Mouse (Mus musculus): Measurements from ENCODE around the gene Trim67. TPM values are rescaled to one million over a fixed set of nuclear protein-coding genes. Genes with fewer than 3 reads are reported as not detected.

Trim67 gene
- total RNA-seq (2021) (1 to 10 TPM; 1.4 to 3.5 TPM), polyA plus RNA-seq (2012; rRNA removed) (0.52 and 1.0 TPM in 2 replicates)
- long read RNA-seq = 0 reads

DNA sequence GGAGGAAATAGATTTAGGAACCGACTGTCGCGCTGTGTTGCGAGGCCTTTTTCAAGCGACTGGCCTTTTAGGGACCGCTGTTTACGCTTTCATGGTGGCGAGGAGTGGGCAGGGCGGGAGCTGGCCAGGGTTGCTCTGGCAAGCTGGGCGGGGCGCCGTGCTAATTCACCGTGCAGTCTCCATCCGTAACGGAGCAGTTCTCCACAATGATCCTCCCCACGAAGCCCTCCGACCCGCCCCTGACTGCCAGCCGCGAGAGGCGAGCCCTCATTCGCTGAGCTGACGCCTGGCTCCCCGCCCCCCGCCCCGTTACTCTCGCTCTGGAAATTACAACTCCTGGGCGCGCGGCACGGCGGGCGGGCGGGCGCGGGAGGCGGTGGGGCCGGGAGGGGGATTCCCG is at the start of gene Trim67:
Gene Trim67 (plus strand): TSS at position 385 of the 400 bp plus-strand sequence.
- DNase-seq = peak; percentile 62

DNA sequence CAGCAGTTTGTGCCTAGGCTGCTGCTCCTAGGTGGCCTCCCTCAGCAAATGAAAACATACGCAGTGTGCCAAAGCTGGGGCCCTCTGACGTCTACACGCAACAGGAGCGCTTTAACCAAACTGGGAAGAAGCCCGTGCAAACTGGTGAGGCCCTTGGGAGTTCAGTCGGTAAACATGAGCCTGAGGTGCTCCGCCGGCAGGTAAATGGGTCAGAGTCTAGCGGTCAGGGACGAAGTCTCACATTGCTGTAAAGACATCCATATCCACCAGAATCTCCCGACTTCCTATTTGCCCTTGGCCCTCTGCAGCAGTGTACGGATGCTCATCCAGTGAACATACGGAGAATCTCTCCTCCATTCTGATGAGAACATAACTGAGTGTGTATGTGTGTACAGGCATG is 46.2 kb upstream of the Trim67 start:
- DNase-seq = no peak

DNA sequence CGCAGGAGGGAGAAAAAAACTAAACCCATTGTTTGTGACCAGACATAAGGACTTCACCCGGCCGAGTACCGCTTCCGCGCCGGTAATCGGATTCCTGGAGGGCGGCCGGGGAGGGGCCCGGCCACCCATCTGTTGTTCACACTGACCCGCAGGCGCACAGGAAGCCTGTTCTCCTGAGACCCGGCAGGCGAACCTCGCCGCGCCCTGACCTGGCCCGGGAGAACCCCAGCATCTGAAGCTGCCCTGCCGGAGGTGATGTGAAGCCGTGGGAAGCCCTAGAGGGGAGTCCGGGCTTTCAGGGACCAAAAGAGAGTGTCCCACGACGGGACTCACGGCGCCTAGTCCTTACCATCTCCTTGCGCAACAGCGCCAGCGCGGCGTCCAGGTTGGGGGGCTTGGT is 41.7 kb upstream of the Trim67 start:
- no peak for DNase-seq

DNA sequence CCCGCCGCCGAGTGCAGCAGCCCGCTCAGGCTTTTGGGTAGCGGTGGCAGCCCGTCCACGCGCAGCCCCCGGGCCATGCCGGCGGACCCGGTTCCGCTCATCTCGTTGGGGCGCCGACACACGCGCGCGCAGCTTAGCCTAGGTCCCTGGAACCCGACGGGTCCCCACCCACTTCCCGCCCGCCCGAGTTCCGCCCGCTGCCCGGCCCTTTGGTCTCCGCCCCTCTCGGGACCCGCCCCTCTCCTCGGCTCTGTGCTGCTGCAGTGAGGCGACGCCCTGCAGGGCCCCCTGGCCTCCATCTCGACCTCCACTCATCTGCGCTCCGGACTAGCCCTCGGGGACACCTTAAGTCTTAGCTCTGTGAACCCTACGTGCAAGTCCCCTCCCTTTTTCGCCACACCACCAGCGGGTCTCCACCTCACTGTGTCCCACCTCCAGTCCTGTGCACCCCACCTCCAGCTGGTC is 41.2 kb upstream of the Trim67 start, which contains the start of gene Fam89a:
Gene Fam89a (minus strand): TSS at position 124 of the 465 bp plus-strand sequence.
- DNase-seq = peak; percentile 77

DNA sequence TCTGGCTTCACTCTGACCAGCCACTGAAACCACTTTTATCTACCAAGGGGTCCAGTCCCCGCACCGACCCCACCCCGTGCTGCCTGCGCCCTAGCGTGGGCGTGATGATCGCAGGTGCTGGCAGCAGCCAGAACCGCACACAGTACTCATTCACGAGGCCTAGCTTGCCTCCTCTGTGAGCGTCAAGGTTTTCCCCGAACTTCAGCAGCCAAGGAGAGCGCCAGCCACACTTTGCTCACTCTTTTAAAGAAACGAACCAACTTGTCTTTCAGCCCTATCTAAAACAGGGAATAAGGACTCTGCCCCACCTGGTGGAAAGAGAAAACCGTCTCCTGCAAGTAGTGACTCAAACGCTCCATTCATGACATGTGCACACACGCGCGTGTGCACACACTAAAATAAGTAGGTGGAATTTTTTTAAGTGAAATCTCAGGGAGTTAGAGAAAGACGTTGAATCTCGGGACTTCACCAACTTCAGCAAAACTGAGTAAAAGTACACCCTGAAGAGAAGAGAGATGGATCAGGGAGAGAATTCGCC is 40.5 kb upstream of the Trim67 start:
- DNase-seq = no peak

DNA sequence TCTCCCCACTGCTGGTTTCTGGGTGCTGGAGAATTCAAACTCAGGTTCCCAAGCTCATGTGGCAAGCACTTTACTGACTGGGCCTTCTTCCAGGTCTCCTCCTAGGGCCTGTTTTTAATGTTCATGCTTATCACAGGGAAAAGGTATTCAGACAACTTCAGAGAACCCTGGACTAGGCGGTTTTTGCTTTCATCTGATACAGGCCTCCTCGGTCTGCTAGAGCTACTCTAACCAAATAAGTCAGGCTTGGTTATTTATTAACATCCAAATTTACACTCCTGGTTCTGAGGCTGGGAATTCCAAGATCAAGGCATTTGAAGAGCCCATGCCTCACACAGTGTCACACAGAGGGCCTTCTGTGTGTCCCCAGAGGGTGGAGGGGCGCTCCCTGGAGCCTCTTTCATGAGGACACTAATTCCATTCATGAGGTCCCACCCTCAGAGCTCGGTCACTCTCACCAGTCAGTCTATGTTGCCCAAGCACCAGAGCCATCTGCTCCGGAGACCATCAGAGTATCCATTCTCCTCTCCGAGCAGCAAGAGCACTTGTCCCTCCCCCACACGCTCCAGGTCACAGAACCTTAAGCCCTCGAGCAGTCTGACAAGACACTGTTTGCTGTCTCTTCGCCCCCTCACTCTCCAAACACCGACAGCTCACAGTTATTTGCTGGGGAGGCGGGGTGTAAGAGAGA is 38.6 kb upstream of the Trim67 start:
- DNase-seq = no peak

DNA sequence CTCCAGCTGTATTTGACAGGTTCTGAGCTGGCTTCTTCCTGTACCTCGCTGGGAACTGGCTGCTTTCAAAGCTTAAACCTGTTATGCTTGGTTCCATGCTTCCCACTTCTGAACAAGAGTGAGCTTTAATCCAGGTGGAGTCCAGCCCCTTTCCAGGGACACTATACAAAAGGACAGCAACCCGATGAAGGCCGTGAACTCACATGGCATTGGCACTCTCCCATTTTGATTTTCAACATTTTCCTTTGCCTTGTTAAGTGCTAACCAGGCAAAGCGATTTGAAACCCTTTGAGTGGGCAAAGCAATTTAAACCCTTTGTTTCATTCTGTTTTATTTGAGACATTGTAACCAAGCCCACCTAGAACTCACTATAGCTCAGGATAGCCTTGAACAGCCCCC is 38.1 kb upstream of the Trim67 start:
- DNase-seq = no peak

DNA sequence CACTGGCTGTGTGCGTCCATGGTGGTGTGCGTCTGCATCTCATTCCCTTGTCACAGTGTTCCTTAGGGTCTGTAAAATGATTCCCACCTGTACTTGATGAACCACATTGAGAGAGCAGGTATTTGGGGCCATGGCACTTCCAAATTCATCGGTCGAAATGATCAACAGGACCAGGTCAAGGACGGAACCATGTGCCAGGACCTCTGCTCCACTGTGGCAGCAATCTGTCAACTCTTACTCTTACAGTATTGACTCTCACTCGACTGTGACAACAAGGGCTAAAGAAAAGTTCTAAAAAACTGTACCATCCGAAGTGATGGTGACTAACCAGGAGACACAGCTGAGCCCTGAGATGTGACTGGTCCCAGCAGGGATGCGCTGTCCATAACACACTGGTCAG is 37.4 kb upstream of the Trim67 start:
- DNase-seq = no peak

DNA sequence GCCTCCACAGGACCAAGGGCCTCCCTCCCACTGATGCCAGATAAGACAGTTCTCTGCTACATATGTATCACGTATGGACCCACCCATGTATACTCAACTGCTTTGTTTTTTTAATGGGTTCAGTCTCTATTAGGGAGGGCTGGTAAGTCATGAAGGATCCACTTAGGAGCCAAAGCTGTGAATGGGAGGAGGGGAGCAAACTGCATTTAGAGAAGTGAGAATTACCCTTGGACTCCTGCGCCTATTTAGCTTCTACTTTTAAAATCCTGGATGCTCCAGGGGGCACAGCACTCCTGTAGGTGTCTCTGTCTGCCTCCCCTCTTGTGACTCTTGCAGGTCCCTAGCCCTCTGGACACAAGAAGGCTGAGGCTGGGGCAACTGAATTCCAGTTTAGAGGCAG is 36.7 kb upstream of the Trim67 start:
- no peak for DNase-seq

DNA sequence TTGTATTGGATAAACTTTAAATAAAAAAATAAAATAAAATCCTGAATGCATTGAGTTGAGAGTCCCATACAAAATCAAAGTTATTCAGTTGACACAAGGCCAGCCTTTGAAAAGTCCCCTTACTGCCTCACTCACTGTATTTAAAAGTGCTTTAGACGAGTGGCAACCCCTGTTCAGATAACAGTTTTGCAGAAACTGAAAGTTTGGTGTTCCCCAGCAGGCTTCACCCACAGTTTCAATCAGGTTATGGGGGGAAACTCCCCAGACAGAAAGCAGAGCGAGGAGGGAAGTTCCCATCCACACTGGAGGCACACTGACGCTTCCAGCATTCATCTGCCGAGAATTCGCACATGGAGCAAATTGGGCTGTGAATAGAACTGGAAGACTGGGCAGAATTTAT is 36.3 kb upstream of the Trim67 start:
- no peak for DNase-seq

DNA sequence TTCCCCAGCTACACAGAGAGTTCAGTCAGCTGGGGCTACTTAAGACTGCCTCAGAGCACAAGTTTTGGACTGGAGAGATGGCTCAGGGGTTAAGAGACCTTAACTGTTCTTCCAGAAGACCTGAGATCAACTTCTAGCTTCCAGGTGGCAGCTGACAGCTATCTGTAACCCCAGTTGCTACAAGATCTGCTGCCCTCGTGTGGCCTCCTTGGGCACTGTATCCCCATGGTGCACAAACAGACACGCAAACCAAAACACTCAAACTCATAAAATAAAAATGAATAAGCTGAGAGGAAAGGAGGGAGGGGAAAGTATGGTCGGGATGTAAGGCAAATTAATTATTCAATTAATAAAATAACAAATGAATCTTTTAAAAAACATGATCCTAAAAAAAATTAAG is 34.3 kb upstream of the Trim67 start:
- no peak for DNase-seq

DNA sequence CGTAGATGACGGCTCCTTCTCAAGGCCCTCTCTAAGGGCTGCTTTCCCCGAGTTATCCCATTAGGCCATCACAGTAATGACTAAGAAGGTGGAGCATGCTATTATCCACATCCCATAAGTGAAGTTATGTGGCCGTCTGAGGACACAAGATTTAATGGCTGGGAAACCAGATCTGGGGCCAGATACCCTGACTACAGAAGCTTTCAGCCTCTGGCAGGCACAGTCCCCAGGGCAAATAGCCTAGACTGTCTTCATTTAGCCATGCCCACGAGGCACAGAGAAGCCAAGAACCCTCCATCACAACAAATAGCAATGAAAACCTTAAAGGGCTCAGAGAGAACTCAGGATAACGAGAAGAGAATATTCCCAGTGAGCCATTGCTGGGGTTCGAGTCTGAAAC is 29.8 kb upstream of the Trim67 start:
- DNase-seq = no peak

DNA sequence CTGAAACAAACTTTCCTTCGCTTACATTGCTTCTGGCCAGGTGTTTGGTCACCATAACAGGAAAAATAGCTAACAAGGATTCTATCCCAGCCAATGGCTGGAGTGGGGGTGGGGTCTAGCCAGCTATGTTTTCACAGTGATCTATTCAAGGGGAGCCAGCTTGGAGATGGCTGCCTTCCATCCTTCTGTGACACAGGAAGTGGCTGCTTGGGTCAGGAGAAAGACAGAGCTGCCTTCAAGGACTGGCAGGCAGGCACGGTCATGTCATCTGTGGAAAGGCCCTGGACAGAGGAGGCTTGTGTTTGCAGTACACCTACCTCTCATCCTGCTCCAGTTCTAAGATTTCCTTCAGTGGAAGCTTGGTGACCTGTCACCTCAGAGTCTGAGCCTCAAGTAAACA is 20.5 kb upstream of the Trim67 start:
- DNase-seq = no peak

DNA sequence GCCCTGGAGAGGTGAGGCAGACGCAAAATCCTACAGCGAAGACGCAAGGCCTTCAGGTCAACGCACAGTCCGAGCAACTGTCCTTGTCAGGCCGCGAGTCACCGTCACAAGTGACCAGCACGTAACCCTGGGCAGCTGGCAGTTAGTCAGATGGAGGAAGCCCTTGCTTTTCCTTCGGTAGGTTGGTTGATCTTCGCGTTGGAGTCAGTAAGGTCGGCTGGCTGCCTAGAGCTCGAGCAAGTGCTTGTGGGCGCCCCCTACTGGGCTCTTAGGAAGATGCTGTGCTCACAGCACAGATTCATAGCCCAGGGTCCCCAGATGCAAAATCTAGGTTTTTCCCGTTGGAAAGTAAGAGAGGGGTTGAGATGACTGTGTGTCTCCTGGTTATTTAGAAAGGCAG is 17.2 kb upstream of the Trim67 start:
- peak; percentile 87 for DNase-seq

DNA sequence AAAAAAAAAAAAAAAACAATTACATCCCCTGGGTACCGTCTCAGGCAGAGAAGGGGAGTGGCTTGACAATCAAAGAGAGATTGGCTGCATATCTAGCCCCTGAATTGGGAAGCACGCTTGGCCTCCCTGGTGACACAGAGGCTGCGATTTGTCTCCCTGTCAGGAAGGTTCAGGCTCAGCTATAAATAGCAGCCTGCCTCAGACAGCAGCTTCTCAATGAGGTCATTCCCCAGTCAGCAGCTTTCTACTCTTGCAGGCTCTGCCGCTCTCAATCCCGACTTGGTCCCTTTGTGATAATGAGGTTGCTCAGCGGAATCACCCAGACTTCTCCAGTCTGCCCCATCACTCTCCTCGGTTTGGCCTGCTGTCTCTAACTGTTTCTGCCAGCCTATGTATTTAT is 12.7 kb upstream of the Trim67 start:
- DNase-seq = peak; percentile 81

DNA sequence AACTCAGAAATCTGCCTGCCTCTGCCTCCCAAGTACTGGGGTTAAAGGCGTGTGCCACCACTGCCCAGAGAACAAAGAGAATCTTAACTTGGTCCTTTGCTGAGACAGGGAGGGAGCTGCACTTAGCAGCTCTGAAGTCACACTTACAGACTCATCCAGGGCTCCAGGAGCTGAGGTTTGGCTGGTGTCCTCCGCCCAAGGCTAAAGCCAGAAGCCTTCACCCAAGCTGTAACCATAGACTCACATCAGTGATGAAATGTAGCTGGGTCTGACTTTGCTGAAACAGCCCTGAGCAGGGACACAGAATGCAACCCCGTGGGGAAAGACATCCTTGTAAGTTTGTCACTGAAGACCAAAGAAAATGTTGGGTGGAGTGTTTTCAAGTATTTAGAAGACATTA is 10.5 kb upstream of the Trim67 start:
- peak; percentile 74 for DNase-seq

DNA sequence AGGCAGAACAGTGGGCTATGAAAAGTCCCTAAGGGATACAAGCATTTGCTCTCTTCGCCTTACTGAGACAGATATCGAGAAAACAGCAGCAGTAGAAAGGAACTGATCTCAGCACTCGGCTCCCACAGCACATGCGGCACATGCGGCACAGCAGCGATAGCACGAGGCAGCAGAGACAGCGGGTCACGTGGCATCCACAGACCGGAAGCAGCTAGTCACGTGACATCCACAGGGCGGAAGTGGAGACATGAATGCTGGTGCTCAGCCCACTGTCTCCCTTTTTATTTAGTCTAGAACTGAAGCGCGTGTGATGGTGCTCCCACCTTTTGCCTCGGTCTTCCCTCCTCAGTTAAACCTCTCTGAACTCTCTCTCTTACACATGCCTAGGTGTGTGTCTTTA is 9.7 kb upstream of the Trim67 start:
- no peak for DNase-seq

DNA sequence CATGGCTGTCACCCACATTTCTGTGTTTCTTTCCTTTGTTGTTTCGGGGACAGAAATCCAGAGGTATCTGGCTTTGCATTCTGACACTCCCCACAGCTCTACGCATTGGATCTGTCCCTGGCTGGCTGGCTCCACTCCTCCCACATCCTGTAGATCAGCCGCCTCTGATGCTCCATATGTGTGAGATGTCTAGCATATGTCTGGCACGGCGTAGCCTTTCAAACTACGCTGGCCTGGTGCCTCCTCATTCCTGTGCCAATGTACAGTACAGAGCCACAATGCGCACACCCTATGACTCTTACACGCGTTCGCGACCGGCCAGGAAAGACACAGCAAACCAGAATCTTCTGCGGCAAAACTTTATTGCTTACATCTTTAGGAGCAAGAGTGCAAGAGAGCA is 8.3 kb upstream of the Trim67 start:
- DNase-seq = no peak

DNA sequence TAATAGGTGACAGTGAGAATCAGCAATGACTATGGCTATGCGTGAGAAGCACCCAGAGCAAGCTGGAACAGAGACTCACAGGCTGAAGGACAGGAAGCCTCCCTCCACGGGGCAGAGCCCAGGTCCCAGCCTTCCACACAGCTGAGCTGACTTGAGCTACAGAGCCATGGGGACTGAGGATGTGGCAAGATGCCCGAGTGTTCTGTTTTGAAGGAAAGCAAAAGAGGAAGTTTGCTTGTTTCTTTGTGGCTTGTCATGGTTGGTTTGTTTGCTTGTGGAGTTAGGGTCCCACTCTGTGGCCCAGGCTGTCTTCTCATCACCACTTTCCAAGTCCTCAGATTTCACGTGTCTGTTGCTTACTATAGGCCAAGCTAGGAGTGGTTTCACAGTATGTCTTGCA is 2.2 kb upstream of the Trim67 start:
- no peak for DNase-seq

DNA sequence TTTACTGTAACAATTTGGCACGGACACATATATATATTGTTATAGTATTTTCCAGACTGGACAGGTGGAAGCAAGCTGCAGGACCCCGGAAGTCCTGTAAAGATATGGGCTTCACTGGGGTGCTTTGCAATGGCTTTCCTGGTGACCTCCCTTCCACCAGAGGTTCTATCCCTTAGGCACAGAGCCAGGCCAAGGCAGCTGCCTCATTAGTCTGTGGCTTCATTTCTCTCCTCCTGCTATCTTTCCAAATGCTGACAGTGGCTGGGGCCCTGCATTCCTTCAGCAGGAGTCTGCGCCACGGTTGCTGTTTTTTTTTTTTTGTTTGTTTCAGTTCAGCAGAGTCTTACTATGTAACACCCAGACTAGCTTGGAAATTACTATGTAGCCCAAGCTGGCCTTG is 1.1 kb upstream of the Trim67 start:
- DNase-seq = no peak

DNA sequence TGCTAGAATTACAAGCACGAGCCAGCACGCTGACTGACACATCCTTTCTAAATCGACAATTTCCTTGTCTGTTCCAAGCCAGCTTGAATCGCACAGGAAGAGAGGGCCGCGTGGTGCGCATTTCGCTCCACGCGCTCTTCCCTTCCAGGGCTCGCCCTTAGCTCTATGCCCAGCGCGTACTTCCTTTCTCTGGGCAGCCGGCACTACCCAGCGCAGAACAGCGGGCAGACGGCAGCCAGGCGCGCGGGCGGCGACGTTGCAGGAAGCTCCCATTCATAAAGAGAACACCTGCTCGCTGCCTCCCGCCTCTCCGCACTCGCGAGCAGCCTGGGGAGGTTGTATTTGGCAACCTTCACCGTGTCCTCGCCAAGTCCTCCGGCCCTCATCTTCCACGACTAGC is 706 bp upstream of the Trim67 start:
- peak; percentile 31 for DNase-seq

DNA sequence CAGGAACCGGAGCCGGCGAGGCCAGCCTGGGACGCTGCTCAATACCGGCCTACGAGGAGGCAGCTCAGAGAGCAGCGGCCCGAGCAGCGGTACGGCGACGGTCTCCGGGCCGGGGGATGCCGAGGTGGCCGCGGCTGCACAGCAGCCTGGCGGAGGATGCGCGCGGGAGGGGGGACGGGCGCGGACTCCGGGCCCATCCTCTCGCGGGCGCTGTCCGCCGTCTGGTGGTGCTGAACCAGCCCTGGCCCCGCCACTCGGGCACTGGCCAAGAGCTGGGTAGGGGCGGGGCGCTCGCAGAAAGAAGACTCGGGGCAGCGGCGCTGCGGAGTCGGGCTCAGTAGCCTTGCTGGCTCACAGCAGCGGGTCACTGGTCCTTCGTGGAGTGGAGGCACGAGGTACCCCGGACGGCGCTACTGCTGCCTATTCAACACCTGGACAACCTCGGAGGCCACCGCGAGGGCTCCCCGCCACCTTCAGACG is 320 bp downstream of the Trim67 start:
- DNase-seq = peak; percentile 95

DNA sequence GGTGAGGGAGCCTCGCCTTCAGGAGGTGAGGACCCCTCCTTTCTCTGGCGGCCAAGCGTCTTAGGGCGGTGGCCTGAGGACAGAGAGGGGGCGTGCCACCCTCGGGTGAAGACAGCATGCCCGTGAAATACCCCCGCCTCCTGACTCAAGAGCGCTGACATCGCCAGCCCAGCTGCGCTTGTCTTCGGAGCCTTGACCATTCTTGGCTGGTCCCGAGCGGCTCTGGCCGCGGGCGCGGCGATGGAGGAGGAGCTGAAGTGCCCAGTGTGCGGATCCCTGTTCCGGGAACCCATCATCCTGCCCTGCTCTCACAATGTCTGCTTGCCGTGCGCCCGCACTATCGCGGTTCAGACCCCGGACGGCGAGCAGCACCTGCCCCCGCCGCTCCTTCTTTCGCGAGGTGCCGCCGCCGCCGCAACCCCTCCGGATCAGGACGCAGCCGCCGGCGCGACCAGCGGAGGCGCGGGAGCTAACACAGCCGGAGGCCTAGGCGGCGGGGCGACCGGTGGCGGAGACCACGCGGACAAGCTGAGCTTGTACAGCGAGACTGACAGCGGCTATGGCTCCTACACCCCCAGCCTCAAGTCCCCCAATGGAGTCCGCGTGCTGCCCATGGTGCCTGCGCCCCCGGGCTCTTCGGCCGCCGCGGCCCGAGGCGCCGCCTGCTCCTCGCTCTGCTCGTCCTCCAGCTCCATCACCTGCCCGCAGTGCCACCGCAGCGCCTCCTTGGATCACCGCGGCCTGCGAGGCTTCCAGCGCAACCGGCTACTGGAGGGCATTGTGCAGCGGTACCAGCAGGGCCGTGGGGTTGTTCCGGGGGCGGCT is 981 bp downstream of the Trim67 start:
- peak; percentile 30 for DNase-seq
